Mouse (Mus musculus) bone marrow macrophage, adult 2 months (primary cell): ENCODE measurements at regions not wholly inside any gene's neighbourhood (a gene's known extent, or its start where the extent isn't known, plus 50 kb on each side); places are given as distances from the start of the nearest gene placed in this dataset.

Experiments
- CTCF ChIP-seq: IDR thresholded peaks from 2 replicates; pipeline ENCODE4 v1.5.1; 2012; ENCODE audit warnings: low read depth, mild to moderate bottlenecking, low read length, moderate library complexity
- POLR2A ChIP-seq: IDR thresholded peaks from 2 replicates; pipeline ENCODE4 v1.6.1; 2012; ENCODE audit warnings: mild to moderate bottlenecking, low read depth, low read length, borderline replicate concordance

DNA sequence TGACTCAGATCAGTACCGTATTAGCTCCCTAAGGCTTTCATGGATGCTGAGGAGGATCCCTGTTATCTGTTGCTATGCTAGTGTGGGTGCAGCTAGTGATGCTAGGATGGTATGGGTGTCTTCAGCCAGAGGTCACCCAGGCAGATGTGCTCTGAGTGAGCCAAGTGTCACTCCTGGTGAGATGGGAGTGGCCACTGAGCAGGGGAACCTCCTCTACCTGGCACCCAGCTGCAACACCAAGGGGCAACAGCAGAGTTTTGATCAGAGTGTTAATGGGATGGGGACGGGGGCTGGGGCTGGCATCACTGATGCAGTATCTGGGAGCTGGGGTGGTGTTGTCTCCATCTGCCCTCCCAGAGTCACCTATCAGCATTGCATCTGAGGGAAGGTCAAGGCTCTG lies 81.0 kb downstream of the Cstad start:
- TF ChIP-seq CTCF (no peak), POLR2A (no peak)
